Mouse (Mus musculus) MEL (cell line): ENCODE results near the gene Rasl11b. TPM values are rescaled to one million over a fixed set of nuclear protein-coding genes. Genes with fewer than 3 reads are reported as not detected.

ENCODE experiments used
- DNase-seq: peaks from one replicate; pipeline ENCODE4 v3.0.0; 2011; ENCODE audit warnings: low read depth, low spot score
- H3K27ac ChIP-seq: 2 replicates; pipeline ENCODE4 v1.5.1; 2012; ENCODE audit warnings: low read depth, mild to moderate bottlenecking, control low read depth, low read length, moderate library complexity; ENCODE audit not compliant: control insufficient read depth
- H3K27me3 ChIP-seq, 2 experiments: fragments of 150-350 bp in 1 of 2; sonication (generic) in 1 of 2; 2 replicates each; pipeline ENCODE4 v1.6.1; 2012; ENCODE audit warnings: low read length in 2 of 2, mild to moderate bottlenecking in 2 of 2, improper control_type of control experiment in 1 of 2, moderate library complexity in 1 of 2; ENCODE audit not compliant: insufficient read depth in 2 of 2, control insufficient read depth in 1 of 2
- H3K36me3 ChIP-seq, 2 experiments: 2 replicates each; pipeline ENCODE4 v1.6.1; 2012 to 2014; ENCODE audit warnings: low read length in 2 of 2, improper control_type of control experiment in 1 of 2, inconsistent platforms in 1 of 2, mild to moderate bottlenecking in 1 of 2; ENCODE audit not compliant: insufficient read depth in 2 of 2, control insufficient read depth in 1 of 2
- H3K4me1 ChIP-seq, 2 experiments: fragments of 150-350 bp in 1 of 2; sonication (generic) in 1 of 2; 2 replicates each; pipeline ENCODE4 v1.6.1; 2012; ENCODE audit warnings: low read length in 2 of 2, improper control_type of control experiment in 1 of 2, mild to moderate bottlenecking in 1 of 2; ENCODE audit not compliant: insufficient read depth in 2 of 2, control insufficient read depth in 1 of 2
- H3K4me3 ChIP-seq, 2 experiments: fragments of 150-350 bp in 1 of 2; sonication (generic) in 1 of 2; 2 replicates each; pipeline ENCODE4 v1.5.1; 2012; ENCODE audit warnings: low read depth in 2 of 2, low read length in 2 of 2, mild to moderate bottlenecking in 2 of 2, moderate library complexity in 2 of 2, control low read depth in 1 of 2, improper control_type of control experiment in 1 of 2; ENCODE audit not compliant: control insufficient read depth in 1 of 2, insufficient read depth in 1 of 2
- H3K79me2 ChIP-seq: 2 replicates; pipeline ENCODE4 v1.6.1; 2012; ENCODE audit warnings: mild to moderate bottlenecking, low read length, moderate library complexity; ENCODE audit not compliant: control insufficient read depth, poor library complexity, insufficient read depth
- H3K9ac ChIP-seq: 2 replicates; pipeline ENCODE4 v1.6.1; 2012; ENCODE audit warnings: low read depth, mild to moderate bottlenecking, control low read depth, low read length, moderate library complexity; ENCODE audit not compliant: control insufficient read depth, poor library complexity, severe bottlenecking
- H3K9me3 ChIP-seq: fragments of 150-350 bp; sonication (generic); replicated peaks from 2 replicates; pipeline ENCODE4 v1.6.1; 2012; ENCODE audit warnings: mild to moderate bottlenecking, low read length, improper control_type of control experiment, moderate library complexity; ENCODE audit not compliant: insufficient read depth
- BHLHE40 ChIP-seq: IDR thresholded peaks from 2 replicates; pipeline ENCODE4 v1.6.1; 2012; ENCODE audit warnings: low read depth, mild to moderate bottlenecking, inconsistent platforms, low read length, improper control_type of control experiment, borderline replicate concordance
- CTCF ChIP-seq, 3 experiments: IDR thresholded peaks in 2 of 3; conservative IDR thresholded peaks in 1 of 3; 2 replicates each; pipeline ENCODE4 v1.5.1; 2011 to 2012; ENCODE audit warnings: low read length in 3 of 3, low read depth in 2 of 3, mild to moderate bottlenecking in 2 of 3, improper control_type of control experiment in 1 of 3, inconsistent platforms in 1 of 3, mixed read lengths in 1 of 3, moderate library complexity in 1 of 3; ENCODE audit not compliant: control insufficient read depth in 1 of 3, insufficient read depth in 1 of 3, poor library complexity in 1 of 3, severe bottlenecking in 1 of 3
- E2F4 ChIP-seq: IDR thresholded peaks from 2 replicates; pipeline ENCODE4 v1.6.1; 2011; ENCODE audit warnings: low read depth, low read length, improper control_type of control experiment, borderline replicate concordance
- ETS1 ChIP-seq: IDR thresholded peaks from 2 replicates; pipeline ENCODE4 v1.6.1; 2012; ENCODE audit warnings: low read depth, mild to moderate bottlenecking, inconsistent platforms, low read length, improper control_type of control experiment, moderate library complexity
- HCFC1 ChIP-seq: IDR thresholded peaks from 2 replicates; pipeline ENCODE4 v1.6.1; 2012; ENCODE audit warnings: low read depth, mild to moderate bottlenecking, inconsistent platforms, low read length, improper control_type of control experiment, moderate library complexity
- KAT2A ChIP-seq: conservative IDR thresholded peaks from 2 replicates; pipeline ENCODE4 v1.6.1; 2012; ENCODE audit warnings: low read depth, low read length, improper control_type of control experiment, inconsistent platforms
- MAFK ChIP-seq: IDR thresholded peaks from 2 replicates; pipeline ENCODE4 v1.6.1; 2011; ENCODE audit warnings: low read depth, mild to moderate bottlenecking, low read length, improper control_type of control experiment, borderline replicate concordance
- MAZ ChIP-seq: IDR thresholded peaks from 2 replicates; pipeline ENCODE4 v1.6.1; 2012; ENCODE audit warnings: low read depth, mild to moderate bottlenecking, inconsistent platforms, low read length, improper control_type of control experiment
- MEF2A ChIP-seq: IDR thresholded peaks from 2 replicates; pipeline ENCODE4 v1.6.1; 2014; ENCODE audit warnings: low read depth, mild to moderate bottlenecking, inconsistent platforms, low read length, improper control_type of control experiment; ENCODE audit not compliant: poor library complexity, insufficient replicate concordance, severe bottlenecking; ENCODE audit errors: extremely low read depth
- NRF1 ChIP-seq: IDR thresholded peaks from 2 replicates; pipeline ENCODE4 v1.6.1; 2014; ENCODE audit warnings: low read depth, mild to moderate bottlenecking, inconsistent platforms, low read length, improper control_type of control experiment, moderate library complexity; ENCODE audit not compliant: poor library complexity, insufficient read depth, severe bottlenecking
- POLR2A ChIP-seq, 2 experiments: IDR thresholded peaks; 2 replicates each; pipeline ENCODE4 v1.6.1; 2011 to 2012; ENCODE audit warnings: low read length in 2 of 2, mild to moderate bottlenecking in 2 of 2, control low read depth in 1 of 2, improper control_type of control experiment in 1 of 2, low read depth in 1 of 2, moderate library complexity in 1 of 2; ENCODE audit not compliant: control insufficient read depth in 1 of 2, insufficient read depth in 1 of 2, poor library complexity in 1 of 2
- POLR2AphosphoS2 ChIP-seq: IDR thresholded peaks from 2 replicates; pipeline ENCODE4 v1.6.1; 2011; ENCODE audit warnings: low read length, improper control_type of control experiment
- RAD21 ChIP-seq: IDR thresholded peaks from 2 replicates; pipeline ENCODE4 v1.6.1; 2011; ENCODE audit warnings: mild to moderate bottlenecking, low read depth, low read length, improper control_type of control experiment
- RCOR1 ChIP-seq: IDR thresholded peaks from 2 replicates; pipeline ENCODE4 v1.6.1; 2012; ENCODE audit warnings: low read depth, mild to moderate bottlenecking, inconsistent platforms, low read length, improper control_type of control experiment
- SIN3A ChIP-seq: IDR thresholded peaks from 2 replicates; pipeline ENCODE4 v1.6.1; 2012; ENCODE audit warnings: low read length, improper control_type of control experiment, inconsistent platforms
- TAL1 ChIP-seq: IDR thresholded peaks from 2 replicates; pipeline ENCODE4 v1.6.1; 2012; ENCODE audit warnings: mild to moderate bottlenecking, inconsistent platforms, low read length, moderate library complexity, mixed read lengths
- TBP ChIP-seq: IDR thresholded peaks from 2 replicates; pipeline ENCODE4 v1.8.0; 2011; ENCODE audit warnings: low read depth, low read length, improper control_type of control experiment
- TCF12 ChIP-seq: IDR thresholded peaks from 2 replicates; pipeline ENCODE4 v1.6.1; 2014; ENCODE audit warnings: low read depth, mild to moderate bottlenecking, inconsistent platforms, low read length, improper control_type of control experiment, moderate library complexity
- USF2 ChIP-seq, 2 experiments: IDR thresholded peaks; 2 replicates each; pipeline ENCODE4 v1.6.1; 2011 to 2012; ENCODE audit warnings: improper control_type of control experiment in 2 of 2, low read length in 2 of 2, borderline replicate concordance in 1 of 2, inconsistent platforms in 1 of 2, low read depth in 1 of 2, mild to moderate bottlenecking in 1 of 2; ENCODE audit not compliant: insufficient read depth in 1 of 2
- ZC3H11A ChIP-seq: IDR thresholded peaks from 2 replicates; pipeline ENCODE4 v1.6.1; 2012; ENCODE audit warnings: low read depth, mild to moderate bottlenecking, inconsistent platforms, low read length, improper control_type of control experiment
- ZNF384 ChIP-seq: IDR thresholded peaks from 2 replicates; pipeline ENCODE4 v1.6.1; 2012; ENCODE audit warnings: low read depth, mild to moderate bottlenecking, inconsistent platforms, low read length, improper control_type of control experiment
- polyA plus RNA-seq, 2 experiments: library from polyadenylated mRNA; stranded (reverse) in 1 of 2; unstranded in 1 of 2; fragments of >175 nt in 1 of 2; fragments of >200 nt in 1 of 2; gene quantifications; 2 replicates each; pipeline versions ENCODE4 v1.2.1 to v1.2.4; 2012; ENCODE audit warnings: low replicate concordance in 2 of 2, low read depth in 1 of 2; ENCODE audit not compliant: insufficient read length in 2 of 2, insufficient read depth in 1 of 2, missing spikeins in 1 of 2
- total RNA-seq: library from RNA; depleted of rRNA; stranded (reverse); fragments of 300-350 nt; gene quantifications from 2 replicates; pipeline ENCODE4 v1.2.3, GENCODE M21; 2012

Gene Rasl11b
- total and polyA plus RNA-seq, 3 experiments = 0.15 to 0.54 TPM; not detected in 1

DNA sequence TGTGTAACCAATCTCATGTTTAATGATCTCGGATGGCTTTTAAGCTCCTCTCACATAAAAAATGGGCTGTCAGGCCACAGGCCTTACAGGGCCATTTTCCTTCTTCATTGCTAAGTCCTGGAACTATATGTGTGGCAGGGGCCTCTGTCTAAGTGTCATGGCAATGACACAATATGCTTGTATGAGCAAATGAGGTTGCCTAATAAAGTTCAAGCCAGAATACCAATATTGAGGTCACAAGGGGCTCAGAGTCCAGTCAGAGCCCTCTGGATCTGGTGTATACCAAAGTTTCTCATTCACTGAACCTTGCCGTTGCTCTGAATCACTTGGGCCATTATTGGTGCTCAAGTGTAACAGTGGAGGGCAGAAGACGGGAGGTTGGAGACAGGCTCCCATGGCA is 47.6 kb downstream of the Rasl11b start:
- Histone ChIP-seq H3K4me1 (no peaks in the 10 kb centered on the region), H3K79me2 (no peaks in the 10 kb centered on the region), H3K27ac (no peak overlapping the region), H3K36me3 (no peaks in the 10 kb centered on the region), H3K27me3 (no peaks in the 10 kb centered on the region), H3K4me3 (no peak overlapping the region), H3K9ac (no peak overlapping the region), H3K9me3 (no peaks in the 10 kb centered on the region)
- TF ChIP-seq ZNF384 (no peak), POLR2AphosphoS2 (no peak), MAZ (no peak), MAFK (no peak), TCF12 (no peak), NRF1 (no peak), TAL1 (no peak)
- DNase-seq = no peak

DNA sequence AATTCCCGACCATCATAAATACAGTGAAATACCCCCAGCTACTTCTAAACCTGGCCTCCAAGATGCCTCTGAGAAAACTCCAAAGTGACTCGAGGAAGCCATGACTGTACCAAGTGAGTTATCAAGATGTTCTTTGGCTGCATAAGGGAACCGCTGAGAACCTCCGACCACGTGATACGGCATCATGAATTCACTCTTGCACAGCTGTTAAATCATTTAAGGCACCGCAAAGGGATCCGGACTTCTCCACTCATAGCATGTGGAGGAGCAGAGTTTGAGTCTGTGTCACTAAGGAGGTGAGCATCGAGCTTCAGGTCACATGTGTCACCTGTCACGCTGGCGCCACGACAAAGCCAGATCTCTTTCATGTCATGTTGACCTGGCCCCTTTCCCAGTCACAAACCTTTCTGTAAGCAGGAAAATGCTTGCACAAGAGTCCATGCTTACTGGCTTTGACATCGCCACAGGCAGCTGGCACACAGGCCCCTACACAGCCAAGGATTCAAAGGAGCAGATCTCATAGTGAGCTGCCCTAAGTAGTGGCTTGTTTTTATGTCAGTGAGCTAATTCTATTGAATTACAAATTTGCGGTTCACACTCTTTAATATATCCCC is 49.4 kb downstream of the Rasl11b start:
- Histone ChIP-seq H3K4me1 (no peaks in the 10 kb centered on the region), H3K27me3 (no peaks in the 10 kb centered on the region), H3K79me2 (no peaks in the 10 kb centered on the region), H3K4me3 (no peak overlapping the region), H3K9me3 (no peaks in the 10 kb centered on the region), H3K27ac (no peak overlapping the region), H3K36me3 (no peaks in the 10 kb centered on the region), H3K9ac (no peak overlapping the region)
- no peak for DNase-seq
- TF ChIP-seq RAD21 (no peak), KAT2A (no peak), HCFC1 (no peak)

DNA sequence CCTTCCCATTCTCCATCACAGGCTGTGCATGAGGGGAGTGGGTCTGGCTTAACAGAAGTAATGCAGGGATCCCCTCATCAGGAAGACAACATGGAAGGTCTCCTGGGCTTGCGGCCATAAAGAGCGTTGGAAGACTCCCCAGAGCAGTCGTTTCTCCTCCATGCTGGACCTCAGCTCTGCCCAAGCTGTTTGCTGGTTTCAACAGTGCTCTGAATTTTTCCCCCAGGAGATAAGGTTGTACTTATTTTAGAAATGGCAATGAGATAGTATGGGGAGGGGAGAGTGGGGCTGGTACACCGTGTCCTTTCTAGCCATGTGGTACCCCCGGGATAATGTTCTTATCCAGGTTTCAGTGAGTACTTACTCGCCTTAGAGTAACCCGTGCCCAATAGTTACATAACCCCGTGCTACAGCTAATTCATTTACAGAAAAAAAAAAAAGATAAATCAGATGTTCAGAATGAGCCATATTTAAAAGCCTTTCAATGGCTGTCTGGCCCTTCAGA is 50.6 kb downstream of the Rasl11b start:
- no peaks in the 10 kb centered on the region for H3K79me2 ChIP-seq
- no peaks in the 10 kb centered on the region for H3K4me1 ChIP-seq
- no peaks in the 10 kb centered on the region for H3K9me3 ChIP-seq
- no peaks in the 10 kb centered on the region for H3K36me3 ChIP-seq
- H3K9ac ChIP-seq = no peak overlapping the region
- H3K27me3 ChIP-seq = no peaks in the 10 kb centered on the region
- DNase-seq = no peak
- no peak overlapping the region for H3K27ac ChIP-seq
- TF ChIP-seq MEF2A (no peak), MAFK (no peak), POLR2A (IDR thresholded peaks at IDR 0.05; ENCODE audit: control insufficient read depth in 1 of 2, insufficient read depth in 1 of 2, low read depth in 1 of 2, low read length in 2 of 2, poor library complexity in 1 of 2) (no peak), ETS1 (no peak), USF2 (IDR thresholded peaks at IDR 0.05; ENCODE audit: borderline replicate concordance in 1 of 2, insufficient read depth in 1 of 2, low read depth in 1 of 2, low read length in 2 of 2) (no peak), SIN3A (no peak), RCOR1 (no peak), NRF1 (no peak), ZC3H11A (no peak), TAL1 (no peak), BHLHE40 (no peak), HCFC1 (no peak), CTCF (IDR thresholded peaks at IDR 0.05 in 2 of 3, conservative IDR thresholded peaks at IDR 0.05 in 1 of 3; ENCODE audit: control insufficient read depth in 1 of 3, insufficient read depth in 1 of 3, low read depth in 2 of 3, low read length in 3 of 3, poor library complexity in 1 of 3, severe bottlenecking in 1 of 3) (no peak), E2F4 (no peak), TBP (no peak)
- TF ChIP-seq, all 39 proteins: peak for 0
- no peak overlapping the region for H3K4me3 ChIP-seq
